In genomic region chr3:83070231-83070630, GRCm38 (mm10) we compare ENCODE assay signal across 22 mouse cellular contexts. TPM values are rescaled to one million over a fixed set of nuclear protein-coding genes. Genes with fewer than 3 reads are reported as not detected.
"Had no signal": no experiment of that assay in that cellular context is flagged by ENCODE, and none has a peak within 500 bp of the region (broad histone marks: within the 10 kb centered on the region; RNA-seq: fewer than 3 reads in every experiment).

No protein-coding gene starts in this region.

- DNase-seq: lung, adult 18-20 months; lung, postnatal 14 days; lung, postnatal 4 days; midbrain, embryonic 14.5 days; right cerebral cortex, postnatal 14 days; thymus, adult 2 months; thymus, postnatal 25 days; thymus, postnatal 4 days had no signal

- H3K9ac ChIP-seq: lung, embryonic 15.5 days; midbrain, embryonic 12.5 days; neural tube, embryonic 13.5 days; neural tube, embryonic 15.5 days; stomach, embryonic 15.5 days had no signal

- H3K9me3 ChIP-seq: lung, embryonic 15.5 days; midbrain, embryonic 10.5 days; midbrain, embryonic 12.5 days; neural tube, embryonic 13.5 days; neural tube, embryonic 15.5 days; stomach, embryonic 15.5 days had no signal

- H3K27ac ChIP-seq: lung, embryonic 15.5 days; midbrain, embryonic 10.5 days; midbrain, embryonic 12.5 days; neural tube, embryonic 13.5 days; neural tube, embryonic 15.5 days; stomach, embryonic 15.5 days; stomach, postnatal 0 days had no signal

- H3K4me1 ChIP-seq: lung, embryonic 15.5 days; midbrain, embryonic 10.5 days; midbrain, embryonic 12.5 days; neural tube, embryonic 13.5 days; neural tube, embryonic 15.5 days; stomach, embryonic 15.5 days had no signal

- H3K4me3 ChIP-seq: lung, embryonic 15.5 days; midbrain, embryonic 10.5 days; midbrain, embryonic 12.5 days; myocyte; neural tube, embryonic 13.5 days; neural tube, embryonic 15.5 days; stomach, embryonic 15.5 days had no signal

- H3K27me3 ChIP-seq: lung, embryonic 15.5 days; midbrain, embryonic 12.5 days; neural tube, embryonic 13.5 days; neural tube, embryonic 15.5 days; stomach, embryonic 15.5 days had no signal

RNA-seq across cellular contexts. Expression of gene Fgb, which starts 20.6 kb away (rescaled TPM):
- total RNA-seq: megakaryocyte, adult 5-6 weeks; megakaryocyte-erythroid progenitor cell, adult 5-6 weeks had no signal
- polyA plus RNA-seq: midbrain, embryonic 10.5 days; midbrain, embryonic 12.5 days; midbrain, embryonic 14.5 days; midbrain, embryonic 16.5 days; myocyte; spleen, adult 2 months had no signal

RNA-seq across cellular contexts. Expression of gene Fga, which starts 44.4 kb away (rescaled TPM):
- total RNA-seq: megakaryocyte, adult 5-6 weeks; megakaryocyte-erythroid progenitor cell, adult 5-6 weeks had no signal
- polyA plus RNA-seq: midbrain, embryonic 10.5 days; midbrain, embryonic 12.5 days; midbrain, embryonic 16.5 days; myocyte; neural tube, embryonic 11.5 days; urinary bladder, adult 2 months had no signal

RNA-seq across cellular contexts. Expression of gene Dchs2, which starts 57.5 kb away (rescaled TPM):
- total RNA-seq: megakaryocyte, adult 5-6 weeks; megakaryocyte-erythroid progenitor cell, adult 5-6 weeks had no signal
